Mouse (Mus musculus) CH12.LX (cell line): ENCODE data around the gene Lmod2. TPM values are rescaled to one million over a fixed set of nuclear protein-coding genes. Genes with fewer than 3 reads are reported as not detected.

Source experiments
- DNase-seq: peaks from one replicate; pipeline ENCODE4 v3.0.0-alpha.2; 2013; ENCODE audit errors: extremely low read depth
- H3K27ac ChIP-seq: 2 replicates; pipeline ENCODE4 v1.5.1; 2012; ENCODE audit warnings: low read depth, mild to moderate bottlenecking, control low read depth, moderate library complexity; ENCODE audit not compliant: insufficient read depth
- H3K27me3 ChIP-seq: replicated peaks from 2 replicates; pipeline ENCODE3; 2012; ENCODE audit warnings: inconsistent platforms
- H3K36me3 ChIP-seq, 2 experiments: replicated peaks in 1 of 2; 2 replicates each; pipeline versions ENCODE3 to v1.6.1; 2012; ENCODE audit warnings: inconsistent platforms in 1 of 2, low read length in 1 of 2, mild to moderate bottlenecking in 1 of 2, mixed read lengths in 1 of 2, moderate library complexity in 1 of 2; ENCODE audit not compliant: control insufficient read depth in 1 of 2, insufficient read depth in 1 of 2
- H3K4me1 ChIP-seq, 2 experiments: 2 replicates each; pipeline ENCODE4 v1.6.1; 2012; ENCODE audit warnings: inconsistent platforms in 1 of 2, moderate library complexity in 1 of 2; ENCODE audit not compliant: insufficient read depth in 2 of 2, control insufficient read depth in 1 of 2
- H3K4me2 ChIP-seq: 2 replicates; pipeline ENCODE4 v1.6.1; 2012; ENCODE audit warnings: low read depth, mild to moderate bottlenecking, control low read depth; ENCODE audit not compliant: poor library complexity, insufficient read depth, severe bottlenecking
- H3K4me3 ChIP-seq, 3 experiments: fragments of 150-350 bp in 1 of 3; sonication (generic) in 1 of 3; replicated peaks in 1 of 3; 2 replicates each; pipeline versions ENCODE3 to v1.5.1; 2011 to 2012; ENCODE audit warnings: low read depth in 2 of 3, low read length in 2 of 3, mild to moderate bottlenecking in 2 of 3, moderate library complexity in 2 of 3, control low read depth in 1 of 3, improper control_type of control experiment in 1 of 3, inconsistent platforms in 1 of 3, mixed read lengths in 1 of 3; ENCODE audit not compliant: poor library complexity in 1 of 3
- H3K79me2 ChIP-seq: replicated peaks from 2 replicates; pipeline ENCODE4 v1.6.1; 2012; ENCODE audit warnings: mild to moderate bottlenecking, moderate library complexity; ENCODE audit not compliant: control insufficient read depth, poor library complexity, insufficient read depth, severe bottlenecking; ENCODE audit errors: extremely low read depth
- H3K9ac ChIP-seq: 2 replicates; pipeline ENCODE4 v1.6.1; 2012; ENCODE audit warnings: low read depth, mild to moderate bottlenecking, control low read depth, moderate library complexity; ENCODE audit not compliant: insufficient read depth
- H3K9me3 ChIP-seq: replicated peaks from 2 replicates; pipeline ENCODE3; 2012; ENCODE audit warnings: low read length, inconsistent platforms, mixed read lengths
- BHLHE40 ChIP-seq: IDR thresholded peaks from 2 replicates; pipeline ENCODE4 v1.6.1; 2011; ENCODE audit warnings: mild to moderate bottlenecking, low read depth, low read length, improper control_type of control experiment
- CHD1 ChIP-seq: IDR thresholded peaks from 2 replicates; pipeline ENCODE4 v1.6.1; 2012; ENCODE audit warnings: low read depth, low read length, improper control_type of control experiment, inconsistent platforms
- CHD2 ChIP-seq: IDR thresholded peaks from 2 replicates; pipeline ENCODE4 v1.6.1; 2011; ENCODE audit warnings: low read length, improper control_type of control experiment
- E2F4 ChIP-seq: IDR thresholded peaks from 2 replicates; pipeline ENCODE4 v1.6.1; 2011; ENCODE audit warnings: low read depth, low read length, improper control_type of control experiment; ENCODE audit not compliant: insufficient replicate concordance
- ELF1 ChIP-seq: IDR thresholded peaks from 2 replicates; pipeline ENCODE4 v1.6.1; 2014; ENCODE audit warnings: low read depth, mild to moderate bottlenecking, inconsistent platforms, low read length, improper control_type of control experiment
- EP300 ChIP-seq: IDR thresholded peaks from 2 replicates; pipeline ENCODE4 v1.6.1; 2011; ENCODE audit warnings: low read length, improper control_type of control experiment
- ETS1 ChIP-seq: conservative IDR thresholded peaks from 2 replicates; pipeline ENCODE4 v1.6.1; 2012; ENCODE audit warnings: low read depth, mild to moderate bottlenecking, inconsistent platforms, low read length, improper control_type of control experiment, moderate library complexity
- GABPA ChIP-seq: IDR thresholded peaks from 2 replicates; pipeline ENCODE4 v1.6.1; 2012; ENCODE audit warnings: low read depth, low read length, improper control_type of control experiment, inconsistent platforms; ENCODE audit not compliant: insufficient replicate concordance
- HCFC1 ChIP-seq: IDR thresholded peaks from 2 replicates; pipeline ENCODE4 v1.6.1; 2012; ENCODE audit warnings: low read depth, mild to moderate bottlenecking, inconsistent platforms, low read length, improper control_type of control experiment
- IRF4 ChIP-seq: IDR thresholded peaks from 2 replicates; pipeline ENCODE4 v1.6.1; 2014; ENCODE audit warnings: low read depth, mild to moderate bottlenecking, inconsistent platforms, low read length, improper control_type of control experiment
- JUN ChIP-seq: IDR thresholded peaks from 2 replicates; pipeline ENCODE4 v1.6.1; 2011; ENCODE audit warnings: low read depth, mild to moderate bottlenecking, low read length, improper control_type of control experiment, moderate library complexity; ENCODE audit not compliant: insufficient read depth
- JUND ChIP-seq: conservative IDR thresholded peaks from 2 replicates; pipeline ENCODE4 v1.6.1; 2011; ENCODE audit warnings: low read depth, low read length, improper control_type of control experiment
- KAT2A ChIP-seq: IDR thresholded peaks from 2 replicates; pipeline ENCODE4 v1.6.1; 2012; ENCODE audit warnings: low read length, improper control_type of control experiment, inconsistent platforms; ENCODE audit not compliant: insufficient replicate concordance
- MAZ ChIP-seq: IDR thresholded peaks from 2 replicates; pipeline ENCODE4 v1.6.1; 2012; ENCODE audit warnings: low read depth, mild to moderate bottlenecking, inconsistent platforms, low read length, improper control_type of control experiment, moderate library complexity
- MEF2A ChIP-seq: IDR thresholded peaks from 2 replicates; pipeline ENCODE4 v1.6.1; 2014; ENCODE audit warnings: low read depth, mild to moderate bottlenecking, inconsistent platforms, low read length, improper control_type of control experiment, borderline replicate concordance
- MYC ChIP-seq: IDR thresholded peaks from 2 replicates; pipeline ENCODE4 v1.6.1; 2011; ENCODE audit warnings: low read depth, mild to moderate bottlenecking, improper control_type of control experiment, low read length
- NELFE ChIP-seq: IDR thresholded peaks from 2 replicates; pipeline ENCODE4 v1.6.1; 2011; ENCODE audit warnings: low read depth, low read length, improper control_type of control experiment
- NRF1 ChIP-seq: IDR thresholded peaks from 2 replicates; pipeline ENCODE4 v1.6.1; 2014; ENCODE audit warnings: low read depth, mild to moderate bottlenecking, inconsistent platforms, low read length, improper control_type of control experiment, moderate library complexity
- PAX5 ChIP-seq: IDR thresholded peaks from 2 replicates; pipeline ENCODE4 v1.6.1; 2012; ENCODE audit warnings: low read length, inconsistent platforms, mixed read lengths
- POLR2A ChIP-seq: IDR thresholded peaks from 2 replicates; pipeline ENCODE4 v1.6.1; 2011; ENCODE audit warnings: low read depth, mild to moderate bottlenecking, improper control_type of control experiment, low read length
- POLR2AphosphoS2 ChIP-seq: IDR thresholded peaks from 2 replicates; pipeline ENCODE4 v1.6.1; 2011; ENCODE audit warnings: low read depth, low read length, improper control_type of control experiment
- SIN3A ChIP-seq: IDR thresholded peaks from 2 replicates; pipeline ENCODE4 v1.6.1; 2012; ENCODE audit warnings: low read length, improper control_type of control experiment, inconsistent platforms
- TBP ChIP-seq: conservative IDR thresholded peaks from 2 replicates; pipeline ENCODE4 v1.6.1; 2011; ENCODE audit warnings: low read depth, low read length, improper control_type of control experiment
- TCF12 ChIP-seq: IDR thresholded peaks from 2 replicates; pipeline ENCODE4 v1.6.1; 2014; ENCODE audit warnings: low read depth, mild to moderate bottlenecking, inconsistent platforms, low read length, improper control_type of control experiment
- UBTF ChIP-seq: IDR thresholded peaks from 2 replicates; pipeline ENCODE4 v1.6.1; 2012; ENCODE audit warnings: low read depth, mild to moderate bottlenecking, inconsistent platforms, low read length, improper control_type of control experiment, moderate library complexity
- ZKSCAN1 ChIP-seq: IDR thresholded peaks from 2 replicates; pipeline ENCODE4 v1.6.1; 2012; ENCODE audit warnings: low read depth, inconsistent platforms, low read length, improper control_type of control experiment, borderline replicate concordance
- ZNF384 ChIP-seq: IDR thresholded peaks from 2 replicates; pipeline ENCODE4 v1.6.1; 2012; ENCODE audit warnings: low read depth, low read length, improper control_type of control experiment, inconsistent platforms
- dilution Hi-C: fragments of 300-500 bp; cut with MboI; formaldehyde crosslinking; loops from 2 replicates; pipeline ENCODE4 v1.14.3; 2020; ENCODE audit warnings: low sequenced_read_pairs; ENCODE audit not compliant: extremely low pct_unique_long_range_greater_than_20kb, extremely low pct_ligation_motif_present
- in situ Hi-C: fragments of 300-500 bp; cut with MboI; formaldehyde crosslinking; loops from 3 replicates; pipeline ENCODE4 v1.14.3; 2019; ENCODE audit warnings: low sequenced_read_pairs, low pct_ligation_motif_present, low pct_unique_long_range_greater_than_20kb, mixed read lengths
- polyA plus RNA-seq: library from polyadenylated mRNA; unstranded; fragments of >175 nt; gene quantifications from 2 replicates; pipeline ENCODE4 v1.2.1, GENCODE M21; 2012; ENCODE audit warnings: low read depth; ENCODE audit not compliant: insufficient read length
- total RNA-seq, 2 experiments: library from RNA; depleted of rRNA; stranded (reverse); fragments of 300-350 nt in 1 of 2; fragments of >200 nt in 1 of 2; gene quantifications; 2 replicates each; pipeline ENCODE4 v1.2.3; 2012 to 2014

The Lmod2 gene
- total and polyA plus RNA-seq, 3 experiments = not detected

- in situ Hi-C loops (no loop called here), dilution Hi-C loops (no loop called here)
- Histone ChIP-seq H3K27ac (no peak overlapping the region), H3K9ac (no peak overlapping the region), H3K9me3 (no peaks in the 10 kb centered on the region), H3K4me3 (no peak overlapping the region), H3K27me3 (no peaks in the 10 kb centered on the region), H3K79me2 (peaks cover 31% of the 10 kb centered on the region), H3K4me2 (no peak overlapping the region), H3K4me1 (peaks cover 0 to 59% of the 10 kb centered on the region in 2 experiments; a peak in 3 of 4 replicates), H3K36me3 (peaks cover 0 to 26% of the 10 kb centered on the region in 2 experiments)
- no peak for DNase-seq
- TF ChIP-seq HCFC1 = no peak
- no peak for TF ChIP-seq TBP
- no peak for TF ChIP-seq NRF1
- TF ChIP-seq JUND = no peak
- no peak for TF ChIP-seq ZNF384
- TF ChIP-seq E2F4 = no peak
- no peak for TF ChIP-seq POLR2AphosphoS2
- no peak for TF ChIP-seq PAX5
- TF ChIP-seq TCF12 = no peak
- TF ChIP-seq JUN = no peak
- no peak for TF ChIP-seq SIN3A
- TF ChIP-seq MYC = no peak
- TF ChIP-seq GABPA = no peak
- no peak for TF ChIP-seq KAT2A
- no peak for TF ChIP-seq CHD1
Measured at GRCm38 (mm10) chr6:24642960-24643359, 45.4 kb downstream of the Lmod2 start.

- H3K27ac ChIP-seq = no peak overlapping the region
- in situ Hi-C loops = no loop called here
- TF ChIP-seq NRF1 (no peak), UBTF (no peak), GABPA (no peak), BHLHE40 (no peak), IRF4 (no peak), ZNF384 (no peak), ZKSCAN1 (no peak), POLR2AphosphoS2 (no peak), PAX5 (no peak), MAZ (no peak), ETS1 (no peak), TCF12 (no peak), CHD2 (no peak), NELFE (no peak), ELF1 (no peak), JUN (no peak), POLR2A (no peak), EP300 (no peak), MEF2A (no peak), TBP (no peak)
- no peaks in the 10 kb centered on the region for H3K27me3 ChIP-seq
- peaks cover 0 to 26% of the 10 kb centered on the region in 2 experiments for H3K36me3 ChIP-seq
- dilution Hi-C loops = no loop called here
- H3K4me2 ChIP-seq = peak overlapping the region; percentile 29
- no peak overlapping the region for H3K4me3 ChIP-seq
- DNase-seq = peak; percentile 37
- H3K9me3 ChIP-seq = no peaks in the 10 kb centered on the region
- H3K4me1 ChIP-seq = peaks cover 0 to 64% of the 10 kb centered on the region in 2 experiments; a peak in 3 of 4 replicates
- H3K9ac ChIP-seq = no peak overlapping the region
- H3K79me2 ChIP-seq = peaks cover 37% of the 10 kb centered on the region
Measured at GRCm38 (mm10) chr6:24645346-24646053, 47.9 kb downstream of the Lmod2 start.
